Mouse (Mus musculus) kidney, embryonic 15.5 days (tissue): ENCODE data around the gene Csn1s2a. TPM values are rescaled to one million over a fixed set of nuclear protein-coding genes. Genes with fewer than 3 reads are reported as not detected.
"Not testable (repeated sequence)": the region's sequence is repeated elsewhere in the genome, so short reads cannot be mapped to it uniquely, and the experiment has no call there.

ENCODE experiments used
- ATAC-seq: fragments of 200-750 bp; cut with Nextera tagmentation; replicated peaks from 2 replicates; pipeline ENCODE4 v1.8.0; 2017; ENCODE audit warnings: moderate TSS enrichment; ENCODE audit not compliant: low FRiP score
- H3K27ac ChIP-seq: fragments of 300-500 bp; sonication (generic); 2 replicates; pipeline ENCODE4 v1.5.1; 2015; ENCODE audit warnings: mild to moderate bottlenecking, inconsistent platforms
- H3K27me3 ChIP-seq: fragments of 300-500 bp; sonication (generic); 2 replicates; pipeline ENCODE4 v1.6.1; 2015; ENCODE audit warnings: inconsistent platforms
- H3K36me3 ChIP-seq: fragments of 300-500 bp; sonication (generic); 2 replicates; pipeline ENCODE4 v1.6.1; 2015; ENCODE audit warnings: inconsistent platforms
- H3K4me1 ChIP-seq: fragments of 300-500 bp; sonication (generic); 2 replicates; pipeline ENCODE4 v1.6.1; 2015; ENCODE audit warnings: inconsistent platforms
- H3K4me2 ChIP-seq: fragments of 300-500 bp; sonication (generic); 2 replicates; pipeline ENCODE4 v1.6.1; 2015; ENCODE audit warnings: moderate library complexity, mild to moderate bottlenecking, inconsistent platforms
- H3K4me3 ChIP-seq: fragments of 300-500 bp; sonication (generic); replicated peaks from 2 replicates; pipeline ENCODE4 v1.5.1; 2015; ENCODE audit warnings: mild to moderate bottlenecking, inconsistent platforms
- H3K9ac ChIP-seq: fragments of 300-500 bp; sonication (generic); 2 replicates; pipeline ENCODE4 v1.6.1; 2015; ENCODE audit warnings: mild to moderate bottlenecking, inconsistent platforms
- H3K9me3 ChIP-seq: fragments of 300-500 bp; sonication (generic); replicated peaks from 2 replicates; pipeline ENCODE4 v1.6.1; 2016; ENCODE audit warnings: inconsistent platforms
- WGBS: fragments of 180-500 bp; shearing (Covaris S2); methylation state at CpG from one replicate; pipeline ENCODE4 v1.1.7; 2015; ENCODE audit warnings: mixed read lengths; 5-methylcytosine and 5-hydroxymethylcytosine counted together
- polyA plus RNA-seq: library from polyadenylated mRNA; unstranded; fragments of >200 nt; fragmentation: Nextera tagmentation; extraction: Ambion mirVana; gene quantifications from 2 replicates; pipeline ENCODE4 v1.2.1, GENCODE M21; 2015

Csn1s2a gene
- polyA plus RNA-seq: not detected in 2 replicates

- no peak within 1 kb of the TSS for H3K4me2 ChIP-seq
- H3K27me3 ChIP-seq: no peaks in the 10 kb centered on the region
- no peaks in the 10 kb centered on the region for H3K9me3 ChIP-seq
- WGBS: 78% methylated on average over 1 of the region's 1 CpGs
- no peaks in the 10 kb centered on the region for H3K4me1 ChIP-seq
- H3K9ac ChIP-seq: no peak within 1 kb of the TSS
- no peaks in the 10 kb centered on the region for H3K36me3 ChIP-seq
- no peak within 1 kb of the TSS for H3K4me3 ChIP-seq
- no peak within 1 kb of the TSS for H3K27ac ChIP-seq
- ATAC-seq: no peak
Measured at GRCm38 (mm10) chr5:87774267-87774666, at the start of gene Csn1s2a. TSS of gene Csn1s2a (plus strand) at chr5:87774567.

GRCm38 (mm10) chr5:87734821-87735220 is 39.5 kb upstream of the Csn1s2a start:
- no peak for ATAC-seq
- Histone ChIP-seq H3K27ac (no peak overlapping the region), H3K27me3 (no peaks in the 10 kb centered on the region), H3K4me2 (no peak overlapping the region), H3K4me1 (no peaks in the 10 kb centered on the region), H3K9me3 (no peaks in the 10 kb centered on the region), H3K36me3 (no peaks in the 10 kb centered on the region), H3K9ac (no peak overlapping the region), H3K4me3 (no peak overlapping the region)

GRCm38 (mm10) chr5:87753471-87753870 is 20.9 kb upstream of the Csn1s2a start:
- Histone ChIP-seq H3K4me1 (no peaks in the 10 kb centered on the region), H3K27me3 (no peaks in the 10 kb centered on the region), H3K9me3 (no peaks in the 10 kb centered on the region), H3K4me3 (no peak overlapping the region), H3K4me2 (no peak overlapping the region), H3K9ac (no peak overlapping the region), H3K27ac (no peak overlapping the region), H3K36me3 (no peaks in the 10 kb centered on the region)
- 88% methylated on average over 1 of the region's 1 CpGs for WGBS
- ATAC-seq: no peak

- Histone ChIP-seq H3K4me3 (no peak overlapping the region), H3K4me2 (no peak overlapping the region), H3K27me3 (no peaks in the 10 kb centered on the region), H3K9me3 (no peaks in the 10 kb centered on the region), H3K4me1 (no peaks in the 10 kb centered on the region), H3K36me3 (no peaks in the 10 kb centered on the region), H3K9ac (no peak overlapping the region), H3K27ac (no peak overlapping the region)
- no peak for ATAC-seq
- 82% methylated on average over 3 of the region's 3 CpGs for WGBS
Measured at GRCm38 (mm10) chr5:87764546-87764945, 9.8 kb upstream of the Csn1s2a start.

- 56% methylated on average over 2 of the region's 2 CpGs for WGBS
- not testable (repeated sequence) for H3K9me3 ChIP-seq, H3K4me3 ChIP-seq, H3K4me1 ChIP-seq, ATAC-seq, H3K9ac ChIP-seq, H3K4me2 ChIP-seq, H3K36me3 ChIP-seq, H3K27me3 ChIP-seq, H3K27ac ChIP-seq
Measured at GRCm38 (mm10) chr5:87772151-87772550, 2.2 kb upstream of the Csn1s2a start.

GRCm38 (mm10) chr5:87782731-87783130 is 8.4 kb downstream of the Csn1s2a start:
- H3K4me3 ChIP-seq: no peak overlapping the region
- WGBS: 52% methylated on average over 4 of the region's 4 CpGs
- H3K4me2 ChIP-seq: no peak overlapping the region
- H3K27me3 ChIP-seq: no peaks in the 10 kb centered on the region
- no peak overlapping the region for H3K27ac ChIP-seq
- no peaks in the 10 kb centered on the region for H3K4me1 ChIP-seq
- no peaks in the 10 kb centered on the region for H3K9me3 ChIP-seq
- ATAC-seq: no peak
- no peak overlapping the region for H3K9ac ChIP-seq
- H3K36me3 ChIP-seq: no peaks in the 10 kb centered on the region

- Histone ChIP-seq H3K27ac (no peak within 1 kb of the TSS), H3K36me3 (no peaks in the 10 kb centered on the region), H3K27me3 (no peaks in the 10 kb centered on the region), H3K9ac (no peak within 1 kb of the TSS), H3K4me2 (no peak within 1 kb of the TSS), H3K4me1 (no peaks in the 10 kb centered on the region), H3K9me3 (no peaks in the 10 kb centered on the region), H3K4me3 (no peak within 1 kb of the TSS)
- 72% methylated on average over 2 of the region's 2 CpGs for WGBS
- no peak for ATAC-seq
Measured at GRCm38 (mm10) chr5:87807782-87808181, 33.4 kb downstream of the Csn1s2a start, which contains the start of gene Csn1s2b. TSS of gene Csn1s2b (plus strand) at chr5:87808082.

GRCm38 (mm10) chr5:87809253-87809652 is 34.9 kb downstream of the Csn1s2a start:
- Histone ChIP-seq H3K27me3 (no peaks in the 10 kb centered on the region), H3K27ac (no peak overlapping the region), H3K9ac (no peak overlapping the region), H3K4me1 (no peaks in the 10 kb centered on the region), H3K9me3 (no peaks in the 10 kb centered on the region), H3K4me3 (no peak overlapping the region), H3K4me2 (no peak overlapping the region), H3K36me3 (no peaks in the 10 kb centered on the region)
- WGBS: 71% methylated on average over 2 of the region's 2 CpGs
- no peak for ATAC-seq

- no peak within 1 kb of the TSS for H3K9ac ChIP-seq
- no peaks in the 10 kb centered on the region for H3K4me1 ChIP-seq
- 75% methylated on average over 1 of the region's 1 CpGs for WGBS
- no peak within 1 kb of the TSS for H3K27ac ChIP-seq
- no peaks in the 10 kb centered on the region for H3K9me3 ChIP-seq
- ATAC-seq: no peak
- H3K4me3 ChIP-seq: no peak within 1 kb of the TSS
- H3K4me2 ChIP-seq: no peak within 1 kb of the TSS
- no peaks in the 10 kb centered on the region for H3K36me3 ChIP-seq
- no peaks in the 10 kb centered on the region for H3K27me3 ChIP-seq
Measured at GRCm38 (mm10) chr5:87825386-87825785, 51.0 kb downstream of the Csn1s2a start, which contains the start of gene Prr27. TSS of gene Prr27 (plus strand) at chr5:87825686.

Other genes with a start within 250 kb of the Csn1s2a start
- gene Sult1b1, start 236.4 kb upstream of the Csn1s2a start, polyA plus RNA-seq: 1.3 and 2.4 TPM in 2 replicates
- gene Sult1d1, start 205.5 kb upstream of the Csn1s2a start, polyA plus RNA-seq: 54.9 and 59.1 TPM in 2 replicates
- gene Sult1e1, start 183.0 kb upstream of the Csn1s2a start, polyA plus RNA-seq: 0.42 and 0.91 TPM in 2 replicates
- not detected in 2 replicates for gene Csn1s1, start 108.4 kb upstream of the Csn1s2a start, polyA plus RNA-seq
- not detected in 2 replicates for gene Csn2, start 74.9 kb upstream of the Csn1s2a start, polyA plus RNA-seq
- not detected in 2 replicates for gene Csn1s2b, start 33.5 kb downstream of the Csn1s2a start, polyA plus RNA-seq
- not detected in 2 replicates for gene Prr27, start 51.1 kb downstream of the Csn1s2a start, polyA plus RNA-seq
- gene Odam, start 110.5 kb downstream of the Csn1s2a start, polyA plus RNA-seq: not detected in 2 replicates
- 0.42 and 0.67 TPM in 2 replicates for gene Csn3, start 151.0 kb downstream of the Csn1s2a start, polyA plus RNA-seq
- not detected in 2 replicates for gene 2310003L06Rik, start 194.9 kb downstream of the Csn1s2a start, polyA plus RNA-seq
- gene Gm28434, start 194.9 kb downstream of the Csn1s2a start, polyA plus RNA-seq: not detected in 2 replicates
- not detected in 2 replicates for gene Cabs1, start 204.9 kb downstream of the Csn1s2a start, polyA plus RNA-seq
- gene Smr3a, start 228.0 kb downstream of the Csn1s2a start, polyA plus RNA-seq: not detected in 2 replicates